Mouse (Mus musculus) kidney, postnatal 0 days (tissue): ENCODE data around the gene Vmn2r42. TPM values are rescaled to one million over a fixed set of nuclear protein-coding genes. Genes with fewer than 3 reads are reported as not detected.
"Not testable (repeated sequence)": the region's sequence is repeated elsewhere in the genome, so short reads cannot be mapped to it uniquely, and the experiment has no call there.

ENCODE experiments used
- ATAC-seq: fragments of 200-750 bp; cut with Nextera tagmentation; replicated peaks from 2 replicates; pipeline ENCODE4 v1.8.0; 2017; ENCODE audit warnings: low read depth, moderate number of reproducible peaks, moderate TSS enrichment, moderate library complexity; ENCODE audit not compliant: low FRiP score
- DNase-seq: peaks from one replicate; pipeline ENCODE4 v3.0.0-alpha.2; 2016; ENCODE audit warnings: low spot score
- H3K27ac ChIP-seq: fragments of 300-500 bp; sonication (generic); 2 replicates; pipeline ENCODE4 v1.5.1; 2014; ENCODE audit warnings: mild to moderate bottlenecking
- H3K27me3 ChIP-seq: fragments of 300-500 bp; sonication (generic); 2 replicates; pipeline ENCODE4 v1.6.1; 2014; ENCODE audit warnings: low read length, mixed read lengths; ENCODE audit not compliant: insufficient read depth
- H3K36me3 ChIP-seq: fragments of 300-500 bp; sonication (generic); 2 replicates; pipeline ENCODE4 v1.6.1; 2014; ENCODE audit warnings: low read length, mixed read lengths; ENCODE audit not compliant: insufficient read depth
- H3K4me1 ChIP-seq: fragments of 300-500 bp; sonication (generic); replicated peaks from 2 replicates; pipeline ENCODE4 v1.6.1; 2014; ENCODE audit warnings: antibody characterized with exemption, low read length, mixed read lengths; ENCODE audit not compliant: insufficient read depth
- H3K4me2 ChIP-seq: fragments of 300-500 bp; sonication (generic); 2 replicates; pipeline ENCODE4 v1.6.1; 2014; ENCODE audit warnings: mild to moderate bottlenecking, low read length, moderate library complexity, mixed read lengths
- H3K4me3 ChIP-seq: fragments of 300-500 bp; sonication (generic); replicated peaks from 2 replicates; pipeline ENCODE4 v1.5.1; 2014; ENCODE audit warnings: low read depth, low read length
- H3K9ac ChIP-seq: fragments of 300-500 bp; sonication (generic); 2 replicates; pipeline ENCODE4 v1.6.1; 2014; ENCODE audit warnings: low read depth, low read length
- H3K9me3 ChIP-seq: fragments of 300-500 bp; sonication (generic); replicated peaks from 2 replicates; pipeline ENCODE4 v1.6.1; 2016; ENCODE audit warnings: low read length, inconsistent platforms, mixed read lengths
- WGBS: fragments of 180-500 bp; shearing (Covaris S2); extraction: QIAGEN DNeasy Blood & Tissue Kit; methylation state at CpG from one replicate; pipeline ENCODE4 v1.1.7; 2014; 5-methylcytosine and 5-hydroxymethylcytosine counted together
- polyA plus RNA-seq: library from polyadenylated mRNA; unstranded; fragments of >200 nt; fragmentation: Nextera tagmentation; extraction: Ambion mirVana; gene quantifications from 2 replicates; pipeline ENCODE4 v1.2.1, GENCODE M21; 2015

Vmn2r42 gene
- not detected in 2 replicates for polyA plus RNA-seq

- H3K9me3 ChIP-seq, H3K4me2 ChIP-seq, DNase-seq, H3K9ac ChIP-seq, H3K27ac ChIP-seq, ATAC-seq, H3K36me3 ChIP-seq, H3K4me1 ChIP-seq, H3K27me3 ChIP-seq, H3K4me3 ChIP-seq: not testable (repeated sequence)
- WGBS: no CpG with 5 or more reads among the region's 2 CpGs
Measured at GRCm38 (mm10) chr7:8200220-8200619, at the start of gene Vmn2r42. TSS of gene Vmn2r42 (minus strand) at chr7:8200320.

GRCm38 (mm10) chr7:8161554-8161953, 38.6 kb downstream of the Vmn2r42 start, which contains the start of gene Vmn2r41:
TSS of gene Vmn2r41 (minus strand) at chr7:8161654.
- not testable (repeated sequence) for H3K27me3 ChIP-seq, H3K4me3 ChIP-seq, H3K36me3 ChIP-seq, H3K4me2 ChIP-seq, H3K9me3 ChIP-seq, H3K9ac ChIP-seq, H3K4me1 ChIP-seq, H3K27ac ChIP-seq, DNase-seq, ATAC-seq
- WGBS: no CpG with 5 or more reads among the region's 1 CpGs

Other genes with a start within 250 kb of the Vmn2r42 start
- gene Vmn2r41, start 38.7 kb downstream of the Vmn2r42 start, polyA plus RNA-seq: not detected in 2 replicates
- not detected in 2 replicates for gene Vmn2r43, start 60.3 kb upstream of the Vmn2r42 start, polyA plus RNA-seq
- gene Vmn2r44, start 183.0 kb upstream of the Vmn2r42 start, polyA plus RNA-seq: not detected in 2 replicates